Mouse (Mus musculus): ENCODE measurements around the gene Mettl27. TPM values are rescaled to one million over a fixed set of nuclear protein-coding genes. Genes with fewer than 3 reads are reported as not detected.
A peak's percentile ranks its signal among the peaks of the same experiment; 100 is the strongest.

Mettl27 gene
- total RNA-seq, 1 experiment = 15.6 TPM

DNA sequence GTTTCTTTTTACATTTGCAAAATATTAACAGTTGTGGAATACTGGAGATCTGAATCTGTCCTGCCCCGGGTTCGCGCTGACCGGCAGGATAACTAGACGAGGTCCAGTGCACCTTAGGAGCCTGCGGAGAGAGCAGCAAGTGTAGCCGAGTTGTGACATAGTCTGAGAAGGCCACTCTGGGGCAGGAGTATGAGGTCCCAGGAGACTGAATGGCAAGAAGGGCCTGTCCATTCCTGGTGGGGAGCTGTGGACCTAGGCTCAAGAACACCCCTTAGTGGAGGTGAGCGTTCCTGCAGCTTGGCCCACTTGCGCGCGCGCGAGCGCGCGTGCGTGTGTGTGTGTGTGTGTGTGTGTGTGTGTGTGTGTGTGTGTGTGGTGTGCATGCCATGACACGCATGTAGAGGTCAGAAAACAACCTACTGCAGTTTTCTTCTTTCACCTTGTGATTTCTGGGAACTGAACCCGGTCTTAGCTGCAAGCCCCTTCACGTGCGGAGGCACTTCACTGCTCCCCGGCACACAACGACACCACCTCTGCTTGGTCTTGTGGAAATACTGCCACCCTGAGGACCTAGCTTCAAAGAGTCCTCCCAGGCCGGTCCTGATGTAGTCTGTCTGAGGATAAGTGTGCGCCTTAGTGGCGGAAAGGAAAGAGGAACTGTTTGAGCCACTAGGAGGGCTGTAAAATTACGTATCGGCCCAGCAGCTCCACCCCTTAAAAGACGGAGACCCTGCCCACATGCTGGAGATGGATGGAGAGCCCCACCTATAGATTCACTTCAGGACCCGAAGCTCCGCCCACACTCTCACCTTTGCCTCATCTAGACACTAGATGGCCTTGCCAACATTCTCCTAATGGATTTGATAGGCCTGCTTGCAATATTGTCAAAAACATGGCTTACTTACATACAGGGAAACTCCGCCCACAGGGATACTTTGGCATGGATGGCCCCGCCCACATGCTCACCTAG is 34.0 kb downstream of the Mettl27 start:
- Histone ChIP-seq H3K4me3 (ENCODE audit: insufficient read depth in 1 of 2, low read depth in 1 of 2, low read length in 2 of 2, poor library complexity in 1 of 2, severe bottlenecking in 1 of 2) (peak overlapping the region; percentile 60 to 70), H3K27ac (ENCODE audit: insufficient read depth, low read depth, low read length, poor library complexity, severe bottlenecking) (peak overlapping the region; percentile 83; the same call in 1 of the 2 replicates), H3K9ac (ENCODE audit: insufficient read depth, low read depth, low read length, poor library complexity, severe bottlenecking) (peak overlapping the region; percentile 61), H3K4me1 (ENCODE audit: control insufficient read depth in 2 of 2, insufficient read depth in 2 of 2, low read length in 2 of 2, poor library complexity in 1 of 2) (peaks cover 5 to 18% of the 10 kb centered on the region in 2 experiments; a peak in 3 of 4 replicates), H3K36me3 (ENCODE audit: control insufficient read depth, insufficient read depth, low read length, poor library complexity, severe bottlenecking) (no peaks in the 10 kb centered on the region), H3K9me3 (ENCODE audit: control insufficient read depth, insufficient read depth, low read depth, low read length) (no peaks in the 10 kb centered on the region)
- in situ Hi-C loops (cut with MboI; ENCODE audit: low sequenced_read_pairs in 2 of 2, unreplicated experiment in 2 of 2) = no loop called here
- TF ChIP-seq ZC3H11A (IDR thresholded peaks at IDR 0.05; ENCODE audit: borderline replicate concordance, low read depth, low read length) = no peak
- TF ChIP-seq CHD2 (IDR thresholded peaks at IDR 0.05; ENCODE audit: low read depth, low read length) = no peak
- no peak for TF ChIP-seq MAFK (IDR thresholded peaks at IDR 0.05; ENCODE audit: insufficient read depth, low read depth, low read length)
- no peak for TF ChIP-seq HCFC1 (IDR thresholded peaks at IDR 0.05; ENCODE audit: borderline replicate concordance, insufficient read depth, low read length)
- DNase-seq (ENCODE audit: low read depth, low spot score) = peak; percentile 96

GRCm38 (mm10) chr5:134967164-134967944 is 35.2 kb downstream of the Mettl27 start:
- Histone ChIP-seq H3K4me3 (ENCODE audit: insufficient read depth in 1 of 2, low read depth in 1 of 2, low read length in 2 of 2, poor library complexity in 1 of 2, severe bottlenecking in 1 of 2) (no peak overlapping the region; a peak in 1 of 4 replicates), H3K9me3 (ENCODE audit: control insufficient read depth, insufficient read depth, low read depth, low read length) (no peaks in the 10 kb centered on the region), H3K4me1 (ENCODE audit: control insufficient read depth in 2 of 2, insufficient read depth in 2 of 2, low read length in 2 of 2, poor library complexity in 1 of 2) (peaks cover 9 to 15% of the 10 kb centered on the region in 2 experiments), H3K27ac (ENCODE audit: insufficient read depth, low read depth, low read length, poor library complexity, severe bottlenecking) (peak overlapping the region; percentile 83), H3K36me3 (ENCODE audit: control insufficient read depth, insufficient read depth, low read length, poor library complexity, severe bottlenecking) (no peaks in the 10 kb centered on the region), H3K9ac (ENCODE audit: insufficient read depth, low read depth, low read length, poor library complexity, severe bottlenecking) (0 out of 2 replicates have a peak overlapping the region, but pooled peaks have one; percentile 12)
- DNase-seq (ENCODE audit: low read depth, low spot score) = no peak
- no peak for TF ChIP-seq MAFK (IDR thresholded peaks at IDR 0.05; ENCODE audit: insufficient read depth, low read depth, low read length)
- in situ Hi-C loops (cut with MboI; ENCODE audit: low sequenced_read_pairs in 2 of 2, unreplicated experiment in 2 of 2) = no loop called here

DNA sequence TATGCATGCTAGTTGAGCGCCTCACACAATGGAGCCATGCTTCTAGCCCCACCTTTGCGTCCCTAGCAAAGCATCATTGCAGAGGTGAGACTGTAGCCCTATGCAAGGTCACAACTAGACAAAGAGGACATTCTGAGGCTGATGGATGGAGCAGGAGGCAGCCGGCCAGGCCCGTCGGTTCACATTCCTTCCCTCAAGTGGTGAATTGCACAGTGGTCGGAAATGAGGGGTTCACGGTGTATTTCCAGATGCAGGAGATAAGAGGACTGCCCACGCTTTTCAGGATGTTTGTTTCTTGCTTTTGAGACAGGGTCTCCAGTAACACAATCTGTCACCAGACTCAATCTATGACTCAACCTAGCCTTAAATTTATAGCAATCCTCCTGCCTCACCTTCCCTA is 38.5 kb downstream of the Mettl27 start:
- no peak for DNase-seq (ENCODE audit: low read depth, low spot score)
- in situ Hi-C loops (cut with MboI; ENCODE audit: low sequenced_read_pairs in 2 of 2, unreplicated experiment in 2 of 2) = no loop called here

GRCm38 (mm10) chr5:134973081-134973480 is 40.9 kb downstream of the Mettl27 start:
- peak overlapping the region; percentile 62; the same call in 1 of the 2 replicates for H3K27ac ChIP-seq (ENCODE audit: insufficient read depth, low read depth, low read length, poor library complexity, severe bottlenecking)
- peaks cover 16 to 20% of the 10 kb centered on the region in 2 experiments for H3K4me1 ChIP-seq (ENCODE audit: control insufficient read depth in 2 of 2, insufficient read depth in 2 of 2, low read length in 2 of 2, poor library complexity in 1 of 2)
- no peaks in the 10 kb centered on the region for H3K36me3 ChIP-seq (ENCODE audit: control insufficient read depth, insufficient read depth, low read length, poor library complexity, severe bottlenecking)
- TF ChIP-seq CHD2 (IDR thresholded peaks at IDR 0.05; ENCODE audit: low read depth, low read length) = no peak
- no peak for TF ChIP-seq ZNF384 (IDR thresholded peaks at IDR 0.05; ENCODE audit: low read depth, low read length)
- no peak for TF ChIP-seq HCFC1 (IDR thresholded peaks at IDR 0.05; ENCODE audit: borderline replicate concordance, insufficient read depth, low read length)
- no peak for TF ChIP-seq ZC3H11A (IDR thresholded peaks at IDR 0.05; ENCODE audit: borderline replicate concordance, low read depth, low read length)
- no peak for TF ChIP-seq MAFK (IDR thresholded peaks at IDR 0.05; ENCODE audit: insufficient read depth, low read depth, low read length)
- no peak for DNase-seq (ENCODE audit: low read depth, low spot score)
- in situ Hi-C loops (cut with MboI; ENCODE audit: low sequenced_read_pairs in 2 of 2, unreplicated experiment in 2 of 2) = no loop called here
- H3K9me3 ChIP-seq (ENCODE audit: control insufficient read depth, insufficient read depth, low read depth, low read length) = no peaks in the 10 kb centered on the region
- H3K9ac ChIP-seq (ENCODE audit: insufficient read depth, low read depth, low read length, poor library complexity, severe bottlenecking) = no peak overlapping the region
- H3K4me3 ChIP-seq (ENCODE audit: insufficient read depth in 1 of 2, low read depth in 1 of 2, low read length in 2 of 2, poor library complexity in 1 of 2, severe bottlenecking in 1 of 2) = no peak overlapping the region

More for the DNA sequence above, 38.5 kb downstream of the Mettl27 start:
- H3K36me3 ChIP-seq (ENCODE audit: control insufficient read depth, insufficient read depth, low read length, poor library complexity, severe bottlenecking) = no peaks in the 10 kb centered on the region
- H3K9me3 ChIP-seq (ENCODE audit: control insufficient read depth, insufficient read depth, low read depth, low read length) = no peaks in the 10 kb centered on the region
- no peak overlapping the region for H3K4me3 ChIP-seq (ENCODE audit: insufficient read depth in 1 of 2, low read depth in 1 of 2, low read length in 2 of 2, poor library complexity in 1 of 2, severe bottlenecking in 1 of 2)
- H3K27ac ChIP-seq (ENCODE audit: insufficient read depth, low read depth, low read length, poor library complexity, severe bottlenecking) = peak overlapping the region; percentile 72
- TF ChIP-seq MAFK (IDR thresholded peaks at IDR 0.05; ENCODE audit: insufficient read depth, low read depth, low read length) (no peak), ZC3H11A (IDR thresholded peaks at IDR 0.05; ENCODE audit: borderline replicate concordance, low read depth, low read length) (no peak), CHD2 (IDR thresholded peaks at IDR 0.05; ENCODE audit: low read depth, low read length) (0 out of 2 replicates have a peak, but pooled peaks have one; percentile 60), ZNF384 (IDR thresholded peaks at IDR 0.05; ENCODE audit: low read depth, low read length) (peak; percentile 69), HCFC1 (IDR thresholded peaks at IDR 0.05; ENCODE audit: borderline replicate concordance, insufficient read depth, low read length) (no peak)
- H3K9ac ChIP-seq (ENCODE audit: insufficient read depth, low read depth, low read length, poor library complexity, severe bottlenecking) = no peak overlapping the region
- peaks cover 18 to 24% of the 10 kb centered on the region in 2 experiments for H3K4me1 ChIP-seq (ENCODE audit: control insufficient read depth in 2 of 2, insufficient read depth in 2 of 2, low read length in 2 of 2, poor library complexity in 1 of 2)
